In genomic region chr13:26217299-26217698, GRCm38 (mm10) we compare ENCODE assay signal across 31 mouse cellular contexts.
A peak's percentile ranks its signal among the peaks of the same experiment; 100 is the strongest.
DNase-seq lines count a peak whose midpoint lies in the region; ATAC-seq and TF ChIP-seq lines count a peak whose summit lies in the region.
"Had no signal": no experiment of that assay in that cellular context is flagged by ENCODE, and none has a peak within 500 bp of the region (broad histone marks: within the 10 kb centered on the region; RNA-seq: fewer than 3 reads in every experiment).

No protein-coding gene starts in this region.

- no peak for ATAC-seq in erythroid progenitor cell, adult 5-6 weeks (replicated peaks; ENCODE audit: low FRiP score, poor library complexity, severe bottlenecking)
- ATAC-seq: forebrain, embryonic 15.5 days; hindbrain, postnatal 0 days; inflammation-experienced regulatory T-cells, adult 6 months had no signal

- peak overlapping the region; percentile 57 for H3K4me2 ChIP-seq in myocyte (ENCODE audit: low read depth)
- H3K4me2 ChIP-seq: embryonic facial prominence, embryonic 13.5 days; forebrain, embryonic 12.5 days; forebrain, embryonic 15.5 days; heart, embryonic 12.5 days; heart, embryonic 15.5 days; hindbrain, embryonic 14.5 days had no signal

- no peak overlapping the region for H3K27ac ChIP-seq in gastrocnemius, adult 2 months
- H3K27ac ChIP-seq: embryonic facial prominence, embryonic 10.5 days; embryonic facial prominence, embryonic 13.5 days; forebrain, embryonic 12.5 days; forebrain, embryonic 15.5 days; heart, embryonic 15.5 days; hindbrain, embryonic 10.5 days; hindbrain, embryonic 14.5 days; hindbrain, postnatal 0 days had no signal

- H3K79me2 ChIP-seq in myocyte (ENCODE audit: control insufficient read depth, insufficient read depth): no peaks in the 10 kb centered on the region

- TF ChIP-seq POLR2A in myocyte (IDR thresholded peaks at IDR 0.05; ENCODE audit: insufficient read length, low read depth): no peak

- peak; percentile 75 for DNase-seq in 416B (ENCODE audit: low read depth)
- DNase-seq in Muller cell, postnatal 12 days (ENCODE audit: inconsistent ontology term): peak; percentile 82
- peak; percentile 4 for DNase-seq in c-Kit-positive CD71-negative TER-119-negative erythroid progenitor cells, embryonic 14.5 days (ENCODE audit: low read depth)
- DNase-seq in gastrocnemius, adult 2 months: no peak
- no peak for DNase-seq in lung, adult 18-20 months
- DNase-seq in layer of hippocampus, postnatal 14 days (ENCODE audit: low spot score in 2 of 2): no peak
- DNase-seq: adrenal gland, postnatal 10 days; adrenal gland, postnatal 36 days; cerebellum, adult 11 months; cerebellum, adult 2 months; cerebellum, adult 9-11 months; cerebellum, postnatal 36 days; embryo, embryonic 11 days; gastrocnemius, postnatal 14 days; heart, adult 11 months; heart, postnatal 10 days; heart, postnatal 36 days; kidney, adult 18-20 months had no signal

- intact Hi-C loops in gastrocnemius, adult 2 months (cut with DNase I): no loop called here

- no peak overlapping the region for H3ac ChIP-seq in myocyte (ENCODE audit: control insufficient read depth, insufficient read length)

- no peaks in the 10 kb centered on the region for H3K36me3 ChIP-seq in myocyte (ENCODE audit: control insufficient read depth, insufficient read depth)
- H3K36me3 ChIP-seq: embryonic facial prominence, embryonic 10.5 days; embryonic facial prominence, embryonic 13.5 days; forebrain, embryonic 12.5 days; forebrain, embryonic 15.5 days; G1E; heart, embryonic 12.5 days; heart, embryonic 15.5 days; hindbrain, embryonic 10.5 days had no signal

- H3K4me3 ChIP-seq in myocyte: no peak overlapping the region
- H3K4me3 ChIP-seq in gastrocnemius, adult 2 months: no peak overlapping the region
- H3K4me3 ChIP-seq: embryonic facial prominence, embryonic 10.5 days; embryonic facial prominence, embryonic 13.5 days; forebrain, embryonic 12.5 days; forebrain, embryonic 15.5 days; heart, embryonic 12.5 days; heart, embryonic 15.5 days; hindbrain, embryonic 10.5 days had no signal

- no peaks in the 10 kb centered on the region for H3K27me3 ChIP-seq in myocyte (ENCODE audit: control insufficient read depth, insufficient read depth, insufficient read length)
- H3K27me3 ChIP-seq: embryonic facial prominence, embryonic 13.5 days; forebrain, embryonic 12.5 days; forebrain, embryonic 15.5 days; heart, embryonic 12.5 days; heart, embryonic 15.5 days had no signal

- TF ChIP-seq CTCF in gastrocnemius, adult 2 months (IDR thresholded peaks at IDR 0.05): no peak

TF ChIP-seq in myocyte, 11 proteins besides CTCF, POLR2A, EP300 and RAD21:
- TF ChIP-seq MAX (IDR thresholded peaks at IDR 0.05; ENCODE audit: low read depth) (peak; percentile 16), CEBPB (IDR thresholded peaks at IDR 0.05; ENCODE audit: insufficient read depth, poor library complexity, severe bottlenecking) (peak; percentile 66), E2F4 (IDR thresholded peaks at IDR 0.05; ENCODE audit: insufficient read depth) (no peak)

Comparison
In these comparisons a context has a peak if more than half of its experiments do, and no peak if none do; other contexts are left out.
1. DNase-seq: peak in 416B (single experiment), Muller cell, postnatal 12 days (single experiment) and c-Kit-positive CD71-negative TER-119-negative erythroid progenitor cells, embryonic 14.5 days (single experiment); none in gastrocnemius, adult 2 months (single experiment), lung, adult 18-20 months (0 of 2) and layer of hippocampus, postnatal 14 days (0 of 2).